Comparison of ENCODE assay signal across 8 mouse cellular contexts in genomic region chr5:33821901-33822427, GRCm38 (mm10). TPM values are rescaled to one million over a fixed set of nuclear protein-coding genes. Genes with fewer than 3 reads are reported as not detected.
DNase-seq lines count a peak whose midpoint lies in the region; ATAC-seq and TF ChIP-seq lines count a peak whose summit lies in the region.

No protein-coding gene starts in this region.

- H3K9me3 ChIP-seq in limb, embryonic 12.5 days = no peaks in the 10 kb centered on the region
- H3K9me3 ChIP-seq in stomach, postnatal 0 days (ENCODE audit: control insufficient read depth, low read length) = no peaks in the 10 kb centered on the region

- no peaks in the 10 kb centered on the region for H3K27me3 ChIP-seq in spleen, adult 2 months (ENCODE audit: control insufficient read depth, insufficient read depth, low read length)
- no peaks in the 10 kb centered on the region for H3K27me3 ChIP-seq in limb, embryonic 12.5 days
- H3K27me3 ChIP-seq in stomach, postnatal 0 days (ENCODE audit: control insufficient read depth, insufficient read depth, low read length) = no peaks in the 10 kb centered on the region

- TF ChIP-seq EP300 in stomach, postnatal 0 days (optimal IDR thresholded peaks at IDR 0.05) = no peak

- TF ChIP-seq CTCF in spleen, adult 2 months (IDR thresholded peaks at IDR 0.05; ENCODE audit: extremely low read depth, insufficient read depth, insufficient read length, insufficient replicate concordance) = no peak
- no peak for TF ChIP-seq CTCF in stomach, postnatal 0 days (IDR thresholded peaks at IDR 0.05; ENCODE audit: low read depth)

- no peak for TF ChIP-seq POLR2A in spleen, adult 2 months (IDR thresholded peaks at IDR 0.05; ENCODE audit: low read depth, low read length)

- H3K4me1 ChIP-seq in spleen, adult 2 months (ENCODE audit: control insufficient read depth, insufficient read depth, insufficient read length) = peaks cover 2% of the 10 kb centered on the region
- H3K4me1 ChIP-seq in limb, embryonic 12.5 days (replicated peaks) = peaks cover 31% of the 10 kb centered on the region
- H3K4me1 ChIP-seq in stomach, postnatal 0 days (replicated peaks; ENCODE audit: control insufficient read depth, insufficient read depth) = no peaks in the 10 kb centered on the region

- H3K27ac ChIP-seq in spleen, adult 2 months (ENCODE audit: insufficient read depth, low read length) = no peak overlapping the region
- H3K27ac ChIP-seq in limb, embryonic 12.5 days = no peak overlapping the region
- H3K27ac ChIP-seq in stomach, postnatal 0 days (replicated peaks) = no peak overlapping the region

- peak; percentile 20 for DNase-seq in CD4-positive, CD25-positive, alpha-beta regulatory T cell, adult 2 months (ENCODE audit: low read depth, low spot score)
- no peak for DNase-seq in spleen, adult 2 months (ENCODE audit: low read depth in 1 of 2, low spot score in 2 of 2)
- no peak for DNase-seq in spleen, postnatal 36 days (ENCODE audit: low spot score in 2 of 2)
- DNase-seq in stomach, postnatal 0 days (ENCODE audit: low spot score) = no peak
- no peak for DNase-seq in gastrocnemius, adult 18-20 months (ENCODE audit: low spot score)
- no peak for DNase-seq in kidney, postnatal 4 days

- no peaks in the 10 kb centered on the region for H3K36me3 ChIP-seq in spleen, adult 2 months (ENCODE audit: control insufficient read depth, insufficient read depth, low read length)
- H3K36me3 ChIP-seq in limb, embryonic 12.5 days = no peaks in the 10 kb centered on the region
- no peaks in the 10 kb centered on the region for H3K36me3 ChIP-seq in stomach, postnatal 0 days (ENCODE audit: control insufficient read depth, insufficient read depth, low read length)

- ATAC-seq in CD4-positive, CD25-positive, alpha-beta regulatory T cell, adult 4 months = no peak
- ATAC-seq in limb, embryonic 12.5 days (ENCODE audit: insufficient number of reproducible peaks, insufficient read depth, low FRiP score, low TSS enrichment, low read depth) = no peak
- no peak for ATAC-seq in stomach, postnatal 0 days (ENCODE audit: low FRiP score, low TSS enrichment)

- peak overlapping the region; percentile 97 for H3K9ac ChIP-seq in limb, embryonic 12.5 days (replicated peaks)
- H3K9ac ChIP-seq in stomach, postnatal 0 days (ENCODE audit: low read length) = no peak overlapping the region

- peak overlapping the region; percentile 17 for H3K4me3 ChIP-seq in spleen, adult 2 months (ENCODE audit: extremely low read depth, insufficient read depth, insufficient read length)
- peak overlapping the region; percentile 100 for H3K4me3 ChIP-seq in limb, embryonic 12.5 days (replicated peaks)
- peak overlapping the region; percentile 98 for H3K4me3 ChIP-seq in stomach, postnatal 0 days (ENCODE audit: low read depth, low read length)

- peak overlapping the region; percentile 61 for H3K4me2 ChIP-seq in limb, embryonic 12.5 days
- peak overlapping the region; percentile 82 for H3K4me2 ChIP-seq in stomach, postnatal 0 days (replicated peaks; ENCODE audit: low read depth)

- WGBS in spleen, adult 2 months = 13% methylated on average over 2 of the region's 2 CpGs
- WGBS in limb, embryonic 12.5 days = 41% methylated on average over 2 of the region's 2 CpGs
- 24% methylated on average over 2 of the region's 2 CpGs for WGBS in stomach, postnatal 0 days

RNA-seq across cellular contexts. Expression of gene Nsd2, which starts 1.4 kb away (rescaled TPM):
- polyA plus RNA-seq in CD4-positive, CD25-positive, alpha-beta regulatory T cell, adult 4 months (2017; shearing (Covaris generic)) = 10 to 100 TPM; 12.0 to 13.0 TPM
- 7.5 and 7.6 TPM in 2 replicates for polyA plus RNA-seq in spleen, adult 2 months (2012; rRNA removed)
- 69.6 and 70.5 TPM in 2 replicates for polyA plus RNA-seq in limb, embryonic 12.5 days (2016; fragmentation: Nextera tagmentation; extraction: Ambion mirVana)
- polyA plus RNA-seq in stomach, postnatal 0 days (2015; fragmentation: Nextera tagmentation; extraction: Ambion mirVana) = 8.5 and 10.3 TPM in 2 replicates
- 10 to 100 TPM in 1 of 2 experiments, 1 to 10 TPM in 1; 8.4 to 11.2 TPM for total RNA-seq in gastrocnemius, adult 18-20 months (2021)

RNA-seq across cellular contexts. Expression of gene Letm1, which starts 39.3 kb away (rescaled TPM):
- 10 to 100 TPM; 15.9 to 17.5 TPM for polyA plus RNA-seq in CD4-positive, CD25-positive, alpha-beta regulatory T cell, adult 4 months (2017; shearing (Covaris generic))
- 33.8 and 39.6 TPM in 2 replicates for polyA plus RNA-seq in spleen, adult 2 months (2012; rRNA removed)
- polyA plus RNA-seq in limb, embryonic 12.5 days (2016; fragmentation: Nextera tagmentation; extraction: Ambion mirVana) = 55.7 and 56.6 TPM in 2 replicates
- 39.5 and 42.6 TPM in 2 replicates for polyA plus RNA-seq in stomach, postnatal 0 days (2015; fragmentation: Nextera tagmentation; extraction: Ambion mirVana)
- total RNA-seq in gastrocnemius, adult 18-20 months (2021) = 10 to 100 TPM; 71.4 to 74.5 TPM

Comparison
In these comparisons a context has a peak if more than half of its experiments do, and no peak if none do; other contexts are left out.
1. H3K4me3 ChIP-seq: peak in every context shown above with its lines; median percentile 100 in limb, embryonic 12.5 days; 98 in stomach, postnatal 0 days; 17 in spleen, adult 2 months.